Mouse (Mus musculus) G1E (cell line): ENCODE results near the gene Tnfrsf17.

Experiments used
- CTCF ChIP-seq: IDR thresholded peaks from 2 replicates; pipeline ENCODE4 v1.5.1; 2012; ENCODE audit warnings: low read depth, low read length, inconsistent platforms, mixed read lengths
- GATA1 ChIP-seq: IDR thresholded peaks from 2 replicates; pipeline ENCODE4 v1.6.1; 2012; ENCODE audit warnings: borderline replicate concordance, low read length, inconsistent platforms, mixed read lengths
- POLR2AphosphoS5 ChIP-seq: IDR thresholded peaks from 2 replicates; pipeline ENCODE4 v1.6.1; 2012; ENCODE audit warnings: low read depth, low read length, inconsistent platforms; ENCODE audit not compliant: insufficient replicate concordance
- TAL1 ChIP-seq: conservative IDR thresholded peaks from 2 replicates; pipeline ENCODE4 v1.6.1; 2012; ENCODE audit warnings: low read depth, low read length, inconsistent platforms, mixed read lengths

GRCm38 (mm10) chr16:11343292-11343815 lies 29.7 kb downstream of the Tnfrsf17 start:
- TF ChIP-seq CTCF: no peak
- no peak for TF ChIP-seq TAL1
- TF ChIP-seq POLR2AphosphoS5: no peak
- TF ChIP-seq GATA1: no peak
